Mouse (Mus musculus) spleen, postnatal 36 days (tissue): ENCODE data around the gene 4930415O20Rik.

Source experiments
- DNase-seq, 2 experiments: peaks; one replicate each; pipeline ENCODE4 v3.0.0; 2022; ENCODE audit warnings: low spot score in 2 of 2, mixed read lengths in 1 of 2

4930415O20Rik gene

GRCm38 (mm10) chr15:98606051-98606536, 35.3 kb downstream of the 4930415O20Rik start:
- no peak for DNase-seq

GRCm38 (mm10) chr15:98606739-98607138, 35.9 kb downstream of the 4930415O20Rik start:
- DNase-seq, result no peak

- DNase-seq, result no peak
Observed at GRCm38 (mm10) chr15:98607557-98607956, 36.8 kb downstream of the 4930415O20Rik start.

GRCm38 (mm10) chr15:98608058-98608783, 37.4 kb downstream of the 4930415O20Rik start:
- DNase-seq, result no peak

- no peak for DNase-seq
Observed at GRCm38 (mm10) chr15:98608784-98609250, 38.0 kb downstream of the 4930415O20Rik start.

GRCm38 (mm10) chr15:98609331-98610130, 38.7 kb downstream of the 4930415O20Rik start, which contains the start of gene Adcy6:
Gene Adcy6, minus strand, starts transcription at chr15:98610076.
- DNase-seq, result peak in 1 of 2 experiments; percentile 39

GRCm38 (mm10) chr15:98610131-98610633, 39.4 kb downstream of the 4930415O20Rik start:
- peak in 1 of 2 experiments; percentile 34 for DNase-seq

GRCm38 (mm10) chr15:98612229-98612628, 41.4 kb downstream of the 4930415O20Rik start:
- no peak for DNase-seq

- DNase-seq, result no peak
Observed at GRCm38 (mm10) chr15:98614551-98614950, 43.7 kb downstream of the 4930415O20Rik start.

GRCm38 (mm10) chr15:98614971-98615370, 44.2 kb downstream of the 4930415O20Rik start:
- no peak for DNase-seq

- no peak for DNase-seq
Observed at GRCm38 (mm10) chr15:98615751-98616150, 44.9 kb downstream of the 4930415O20Rik start.

- DNase-seq, result no peak
Observed at GRCm38 (mm10) chr15:98616362-98617175, 45.8 kb downstream of the 4930415O20Rik start.

- DNase-seq, result peak; percentile 20 to 54
Observed at GRCm38 (mm10) chr15:98617176-98617537, 46.4 kb downstream of the 4930415O20Rik start.

GRCm38 (mm10) chr15:98622199-98622598, 51.4 kb downstream of the 4930415O20Rik start:
- DNase-seq, result no peak

- no peak for DNase-seq
Observed at GRCm38 (mm10) chr15:98622721-98623120, 51.9 kb downstream of the 4930415O20Rik start.

GRCm38 (mm10) chr15:98623361-98623821, 52.6 kb downstream of the 4930415O20Rik start:
- no peak for DNase-seq

GRCm38 (mm10) chr15:98626078-98626477, 55.3 kb downstream of the 4930415O20Rik start:
- no peak for DNase-seq

GRCm38 (mm10) chr15:98626487-98627212, 55.8 kb downstream of the 4930415O20Rik start:
- no peak for DNase-seq

- DNase-seq, result no peak
Observed at GRCm38 (mm10) chr15:98628589-98629254, 57.9 kb downstream of the 4930415O20Rik start.

- DNase-seq, result no peak
Observed at GRCm38 (mm10) chr15:98629464-98629863, 58.7 kb downstream of the 4930415O20Rik start.
